ENCODE assay signal across 7 mouse cellular contexts in genomic region chr9:108196222-108196621, GRCm38 (mm10). TPM values are rescaled to one million over a fixed set of nuclear protein-coding genes. Genes with fewer than 3 reads are reported as not detected.
DNase-seq lines count a peak whose midpoint lies in the region; ATAC-seq and TF ChIP-seq lines count a peak whose summit lies in the region.
"Not testable (repeated sequence)": the region's sequence is repeated elsewhere in the genome, so short reads cannot be mapped to it uniquely, and the experiment has no call there.

No protein-coding gene starts in this region.

- TF ChIP-seq CTCF in liver, postnatal 0 days (IDR thresholded peaks at IDR 0.05; ENCODE audit: low read depth): peak; percentile 42

- not testable (repeated sequence) for H3K4me2 ChIP-seq in liver, postnatal 0 days (ENCODE audit: low read depth, low read length)

- not testable (repeated sequence) for H3K36me3 ChIP-seq in liver, postnatal 0 days (replicated peaks; ENCODE audit: insufficient read depth, low read length)

- not testable (repeated sequence) for H3K27me3 ChIP-seq in liver, postnatal 0 days (ENCODE audit: insufficient read depth, low read length)

- not testable (repeated sequence) for H3K4me1 ChIP-seq in liver, postnatal 0 days (ENCODE audit: insufficient read depth)

- not testable (repeated sequence) for H3K9ac ChIP-seq in liver, postnatal 0 days (replicated peaks)

- ATAC-seq in liver, postnatal 0 days: not testable (repeated sequence)

- TF ChIP-seq EP300 in liver, postnatal 0 days (IDR thresholded peaks at IDR 0.05; ENCODE audit: low read depth): not testable (repeated sequence)

- H3K27ac ChIP-seq in liver, postnatal 0 days (ENCODE audit: low read depth): not testable (repeated sequence)

- H3K4me3 ChIP-seq in liver, postnatal 0 days (ENCODE audit: low read depth, low read length): not testable (repeated sequence)

- not testable (repeated sequence) for H3K9me3 ChIP-seq in liver, postnatal 0 days (ENCODE audit: low read length)

- 58% methylated on average over 6 of the region's 6 CpGs for WGBS in liver, postnatal 0 days (ENCODE audit: insufficient replicate concordance)

- DNase-seq in B cell, adult 2 months: peak; percentile 58 to 61
- DNase-seq in adrenal gland, postnatal 10 days: peak; percentile 45
- DNase-seq in cerebellum, postnatal 36 days: peak; percentile 41 to 48
- DNase-seq in induced T-regulatory cell, adult 2 months (ENCODE audit: low read depth): peak; percentile 52
- peak; percentile 31 for DNase-seq in liver, postnatal 0 days
- peak; percentile 42 for DNase-seq in naive thymus-derived CD4-positive, alpha-beta T cell, adult 2 months (ENCODE audit: low read depth)
- peak; percentile 55 for DNase-seq in thymus, postnatal 4 days

RNA-seq across cellular contexts. Expression of gene Bsn, which starts 6.0 kb away (rescaled TPM):
- total RNA-seq in adrenal gland, postnatal 10 days (2021): 1 to 10 TPM; 1.7 to 2.7 TPM
- polyA plus RNA-seq in liver, postnatal 0 days (2015; fragmentation: Nextera tagmentation; extraction: Ambion mirVana): 0.58 and 0.59 TPM in 2 replicates
